Comparison of ENCODE assay signal across 7 mouse cellular contexts in genomic region chr14:54430406-54431145, GRCm38 (mm10). TPM values are rescaled to one million over a fixed set of nuclear protein-coding genes. Genes with fewer than 3 reads are reported as not detected.
DNase-seq lines count a peak whose midpoint lies in the region; TF ChIP-seq lines count a peak whose summit lies in the region.

No protein-coding gene starts in this region.

- no peak for TF ChIP-seq POLR2A in ES-Bruce4 (IDR thresholded peaks at IDR 0.05; ENCODE audit: insufficient read depth, low read length)

- H3K27me3 ChIP-seq in ES-Bruce4 (ENCODE audit: control insufficient read depth, insufficient read depth, low read length, poor library complexity, severe bottlenecking): no peaks in the 10 kb centered on the region

- intact Hi-C loops in heart, postnatal 10 days (cut with DNase I): loop anchor here (2.0 kb wide), 1 partner anchor 18 kb away; no protein-coding TSS in a partner anchor

- peak; percentile 52 for DNase-seq in adrenal gland, postnatal 14 days
- peak; percentile 40 to 57 for DNase-seq in heart, postnatal 10 days
- DNase-seq in lung, postnatal 10 days: peak; percentile 38
- DNase-seq in cerebellum, postnatal 25 days: no peak
- no peak for DNase-seq in thymus, postnatal 10 days (ENCODE audit: low spot score in 2 of 2)
- DNase-seq in thymus, adult 18-20 months: no peak

- peak overlapping the region; percentile 94 for H3K9ac ChIP-seq in ES-Bruce4 (ENCODE audit: low read depth, poor library complexity, severe bottlenecking)

- peaks cover 2% of the 10 kb centered on the region for H3K4me1 ChIP-seq in ES-Bruce4 (ENCODE audit: control insufficient read depth, insufficient read depth, low read length)

- H3K9me3 ChIP-seq in ES-Bruce4 (replicated peaks; ENCODE audit: control insufficient read depth, insufficient read depth, low read length, poor library complexity, severe bottlenecking): no peaks in the 10 kb centered on the region

- no peak for TF ChIP-seq CTCF in ES-Bruce4 (IDR thresholded peaks at IDR 0.05; ENCODE audit: low read depth, low read length)

- no peak for TF ChIP-seq EP300 in ES-Bruce4 (IDR thresholded peaks at IDR 0.05; ENCODE audit: insufficient read depth, low read depth, low read length)

- H3K36me3 ChIP-seq in ES-Bruce4 (ENCODE audit: control insufficient read depth, insufficient read depth, low read length, poor library complexity, severe bottlenecking): peaks cover 9% of the 10 kb centered on the region

- peak overlapping the region; percentile 65 for H3K4me3 ChIP-seq in ES-Bruce4 (ENCODE audit: low read depth, low read length)

- no peak overlapping the region for H3K27ac ChIP-seq in ES-Bruce4 (ENCODE audit: insufficient read depth, low read length)

RNA-seq across cellular contexts. Expression of gene Mmp14, which starts 0.8 kb away (rescaled TPM):
- polyA plus RNA-seq in ES-Bruce4 (2011; ENCODE audit: insufficient read depth, insufficient read length, low read depth, missing spikeins): 50.4 and 60.7 TPM in 2 replicates
- 77.7 and 101 TPM in 2 replicates for total RNA-seq in adrenal gland, postnatal 14 days (2021)
- 100 to 1,000 TPM; 106 to 116 TPM for total RNA-seq in heart, postnatal 10 days (2021)

RNA-seq across cellular contexts. Expression of gene Mrpl52, which starts 3.9 kb away (rescaled TPM):
- 114 and 115 TPM in 2 replicates for polyA plus RNA-seq in ES-Bruce4 (2011; ENCODE audit: insufficient read depth, insufficient read length, low read depth, missing spikeins)
- 186 TPM in 2 replicates for total RNA-seq in adrenal gland, postnatal 14 days (2021)
- 100 to 1,000 TPM; 143 to 155 TPM for total RNA-seq in heart, postnatal 10 days (2021)

RNA-seq across cellular contexts. Expression of gene Slc7a7, which starts 13.0 kb away (rescaled TPM):
- polyA plus RNA-seq in ES-Bruce4 (2011; ENCODE audit: insufficient read depth, insufficient read length, low read depth, missing spikeins): 46.6 and 47.7 TPM in 2 replicates
- total RNA-seq in adrenal gland, postnatal 14 days (2021): 4.6 and 6.5 TPM in 2 replicates
- 1 to 10 TPM; 6.6 to 8.1 TPM for total RNA-seq in heart, postnatal 10 days (2021)

RNA-seq across cellular contexts. Expression of gene Lrp10, which starts 33.4 kb away (rescaled TPM):
- 22.9 and 25.8 TPM in 2 replicates for polyA plus RNA-seq in ES-Bruce4 (2011; ENCODE audit: insufficient read depth, insufficient read length, low read depth, missing spikeins)
- total RNA-seq in adrenal gland, postnatal 14 days (2021): 92.0 and 92.5 TPM in 2 replicates
- total RNA-seq in heart, postnatal 10 days (2021): 10 to 100 TPM; 87.9 to 91.3 TPM

RNA-seq across cellular contexts. Expression of gene Rem2, which starts 45.3 kb away (rescaled TPM):
- polyA plus RNA-seq in ES-Bruce4 (2011; ENCODE audit: insufficient read depth, insufficient read length, low read depth, missing spikeins): 2.6 and 4.0 TPM in 2 replicates
- total RNA-seq in adrenal gland, postnatal 14 days (2021): 0.75 and 0.93 TPM in 2 replicates
- not detected for total RNA-seq in heart, postnatal 10 days (2021)

Comparison
In these comparisons a context has a peak if more than half of its experiments do, and no peak if none do; other contexts are left out.
1. DNase-seq: peak in adrenal gland, postnatal 14 days (single experiment), heart, postnatal 10 days (2 of 2) and lung, postnatal 10 days (single experiment); none in cerebellum, postnatal 25 days (0 of 2), thymus, postnatal 10 days (0 of 2) and thymus, adult 18-20 months (0 of 2).